11 mouse cellular contexts compared by ENCODE assay signal in genomic region chr11:109040519-109040916, GRCm38 (mm10).
DNase-seq lines count a peak whose midpoint lies in the region; ATAC-seq and TF ChIP-seq lines count a peak whose summit lies in the region.
"Had no signal": no experiment of that assay in that cellular context is flagged by ENCODE, and none has a peak within 500 bp of the region (broad histone marks: within the 10 kb centered on the region; RNA-seq: fewer than 3 reads in every experiment).

No protein-coding gene starts in this region.

- H3K4me1 ChIP-seq in midbrain, embryonic 10.5 days, result peaks cover 22% of the 10 kb centered on the region
- no peaks in the 10 kb centered on the region for H3K4me1 ChIP-seq in midbrain, embryonic 15.5 days
- peaks cover 15% of the 10 kb centered on the region for H3K4me1 ChIP-seq in forebrain, embryonic 15.5 days
- H3K4me1 ChIP-seq in stomach, postnatal 0 days (replicated peaks; ENCODE audit: control insufficient read depth, insufficient read depth), result no peaks in the 10 kb centered on the region
- H3K4me1 ChIP-seq: heart, embryonic 13.5 days had no signal

- no peak overlapping the region for H3K4me2 ChIP-seq in midbrain, embryonic 15.5 days
- H3K4me2 ChIP-seq in forebrain, embryonic 15.5 days (replicated peaks), result no peak overlapping the region
- no peak overlapping the region for H3K4me2 ChIP-seq in stomach, postnatal 0 days (replicated peaks; ENCODE audit: low read depth)
- H3K4me2 ChIP-seq: heart, embryonic 13.5 days; limb, embryonic 13.5 days had no signal

- ATAC-seq in midbrain, embryonic 15.5 days (replicated peaks), result no peak
- ATAC-seq in forebrain, embryonic 15.5 days (replicated peaks), result peak; percentile 67
- ATAC-seq in stomach, postnatal 0 days (ENCODE audit: low FRiP score, low TSS enrichment), result no peak
- no peak for ATAC-seq in CD4-positive, CD25-positive, alpha-beta regulatory T cell, adult 4 months
- ATAC-seq: intestine, embryonic 16.5 days had no signal

- TF ChIP-seq CTCF in stomach, postnatal 0 days (IDR thresholded peaks at IDR 0.05; ENCODE audit: low read depth), result no peak

- peak overlapping the region; percentile 58; the same call in 1 of the 2 replicates for H3K27ac ChIP-seq in midbrain, embryonic 10.5 days (replicated peaks)
- H3K27ac ChIP-seq in midbrain, embryonic 15.5 days, result no peak overlapping the region
- no peak overlapping the region for H3K27ac ChIP-seq in forebrain, embryonic 15.5 days (replicated peaks)
- no peak overlapping the region for H3K27ac ChIP-seq in stomach, postnatal 0 days (replicated peaks)
- H3K27ac ChIP-seq: heart, embryonic 13.5 days; limb, embryonic 13.5 days had no signal

- no peak for DNase-seq in midbrain, embryonic 10.5 days (ENCODE audit: low spot score)
- peak; percentile 50 for DNase-seq in cerebellum, adult 9-10 months
- peak; percentile 12 for DNase-seq in stomach, postnatal 0 days (ENCODE audit: low spot score)
- no peak for DNase-seq in layer of hippocampus, adult 8-10 months (ENCODE audit: low spot score in 2 of 2)
- DNase-seq: right cerebral cortex, postnatal 4 days had no signal

- WGBS in midbrain, embryonic 10.5 days, result 67% methylated on average over 7 of the region's 7 CpGs
- 43% methylated on average over 7 of the region's 7 CpGs for WGBS in midbrain, embryonic 15.5 days
- 23% methylated on average over 7 of the region's 7 CpGs for WGBS in forebrain, embryonic 15.5 days
- WGBS in stomach, postnatal 0 days, result 71% methylated on average over 7 of the region's 7 CpGs

- no peaks in the 10 kb centered on the region; the same call in 1 of the 2 replicates for H3K27me3 ChIP-seq in midbrain, embryonic 10.5 days (ENCODE audit: low read depth, poor library complexity, severe bottlenecking)
- no peaks in the 10 kb centered on the region for H3K27me3 ChIP-seq in midbrain, embryonic 15.5 days (replicated peaks)
- H3K27me3 ChIP-seq in forebrain, embryonic 15.5 days, result no peaks in the 10 kb centered on the region
- H3K27me3 ChIP-seq in stomach, postnatal 0 days (ENCODE audit: control insufficient read depth, insufficient read depth, low read length), result no peaks in the 10 kb centered on the region
- H3K27me3 ChIP-seq: limb, embryonic 13.5 days had no signal

- H3K4me3 ChIP-seq in midbrain, embryonic 10.5 days, result no peak overlapping the region
- H3K4me3 ChIP-seq in midbrain, embryonic 15.5 days, result no peak overlapping the region
- H3K4me3 ChIP-seq in forebrain, embryonic 15.5 days, result no peak overlapping the region
- no peak overlapping the region for H3K4me3 ChIP-seq in stomach, postnatal 0 days (ENCODE audit: low read depth, low read length)
- H3K4me3 ChIP-seq: heart, embryonic 13.5 days; limb, embryonic 13.5 days had no signal

- H3K9me3 ChIP-seq in midbrain, embryonic 10.5 days (replicated peaks), result no peaks in the 10 kb centered on the region
- H3K9me3 ChIP-seq in midbrain, embryonic 15.5 days, result no peaks in the 10 kb centered on the region
- H3K9me3 ChIP-seq in forebrain, embryonic 15.5 days, result no peaks in the 10 kb centered on the region
- H3K9me3 ChIP-seq in stomach, postnatal 0 days (ENCODE audit: control insufficient read depth, low read length), result no peaks in the 10 kb centered on the region
- H3K9me3 ChIP-seq: heart, embryonic 13.5 days; limb, embryonic 13.5 days had no signal

- no peak overlapping the region for H3K9ac ChIP-seq in midbrain, embryonic 15.5 days
- no peak overlapping the region for H3K9ac ChIP-seq in forebrain, embryonic 15.5 days (replicated peaks)
- no peak overlapping the region for H3K9ac ChIP-seq in stomach, postnatal 0 days (ENCODE audit: low read length)
- H3K9ac ChIP-seq: heart, embryonic 13.5 days; limb, embryonic 13.5 days had no signal

- no peaks in the 10 kb centered on the region for H3K36me3 ChIP-seq in midbrain, embryonic 10.5 days
- H3K36me3 ChIP-seq in midbrain, embryonic 15.5 days (replicated peaks), result no peaks in the 10 kb centered on the region
- no peaks in the 10 kb centered on the region for H3K36me3 ChIP-seq in forebrain, embryonic 15.5 days
- no peaks in the 10 kb centered on the region for H3K36me3 ChIP-seq in stomach, postnatal 0 days (ENCODE audit: control insufficient read depth, insufficient read depth, low read length)
- H3K36me3 ChIP-seq: heart, embryonic 13.5 days; limb, embryonic 13.5 days had no signal

- TF ChIP-seq EP300 in stomach, postnatal 0 days (optimal IDR thresholded peaks at IDR 0.05), result no peak

Comparison
In these comparisons a context has a peak if more than half of its experiments do, and no peak if none do; other contexts are left out.
1. DNase-seq: peak in cerebellum, adult 9-10 months (single experiment) and stomach, postnatal 0 days (single experiment); none in midbrain, embryonic 10.5 days (single experiment) and layer of hippocampus, adult 8-10 months (0 of 2).